Comparison of ENCODE assay signal across 8 mouse cellular contexts in the genomic region with DNA sequence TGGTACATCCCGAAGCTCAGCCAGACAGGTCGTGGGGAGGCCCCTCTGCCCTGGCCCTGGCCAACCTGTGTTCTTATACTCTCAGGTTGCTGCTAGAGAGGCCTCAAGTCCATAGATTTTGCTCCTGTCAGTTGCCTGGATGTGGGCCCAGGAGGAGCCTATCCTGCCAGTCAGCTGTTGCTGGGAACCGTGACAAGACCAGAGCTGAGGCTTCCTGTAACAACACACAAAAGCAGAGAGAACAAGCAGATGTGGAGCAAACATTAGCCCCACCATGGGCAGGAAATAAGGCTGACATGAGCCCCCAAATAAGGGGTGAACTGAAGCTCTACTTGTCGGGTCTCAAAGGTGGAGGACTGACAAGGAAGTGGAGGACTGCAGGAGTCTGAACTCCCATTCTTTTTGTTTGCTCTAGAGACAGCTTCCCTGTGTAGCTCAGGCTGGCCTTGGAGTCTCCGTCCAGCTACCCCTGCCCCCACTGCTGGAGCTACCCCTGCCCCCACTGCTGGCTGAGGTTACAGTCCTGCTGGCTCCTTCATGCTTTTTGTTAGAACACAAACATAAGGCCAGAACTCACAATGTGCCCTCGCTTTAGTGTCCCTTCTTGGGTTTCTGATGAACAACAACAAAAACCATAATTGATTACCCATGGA. TPM values are rescaled to one million over a fixed set of nuclear protein-coding genes. Genes with fewer than 3 reads are reported as not detected.
A peak's percentile ranks its signal among the peaks of the same experiment; 100 is the strongest.
DNase-seq lines count a peak whose midpoint lies in the region; ATAC-seq and TF ChIP-seq lines count a peak whose summit lies in the region.

No protein-coding gene starts in this region.

- 59% methylated on average over 6 of the region's 6 CpGs for whole genome bisulfite sequencing in liver, embryonic 11.5 days

- peak; percentile 8 for DNase-seq in liver
- no peak for DNase-seq in liver, embryonic 11.5 days (ENCODE audit: low spot score)
- peak; percentile 40 for DNase-seq in brain, embryonic 14.5 days (ENCODE audit: low read depth)
- peak; percentile 75 to 80 for DNase-seq in heart, postnatal 10 days
- DNase-seq in lung, postnatal 10 days, result peak; percentile 67
- no peak for DNase-seq in urinary bladder, postnatal 10 days (ENCODE audit: low spot score)

- H3K4me2 ChIP-seq in liver, embryonic 11.5 days, result no peak overlapping the region

- H3K9ac ChIP-seq in liver, embryonic 11.5 days (ENCODE audit: low read depth, low read length), result no peak overlapping the region

- intact Hi-C loops in heart, postnatal 10 days (cut with DNase I), result loop anchor here (5.0 kb wide), 1 partner anchor 54 kb away; a partner anchor contains a TSS

- no peaks in the 10 kb centered on the region for H3K4me1 ChIP-seq in liver, embryonic 11.5 days (replicated peaks; ENCODE audit: control insufficient read depth, insufficient read depth, low read length)

- no peaks in the 10 kb centered on the region for H3K9me3 ChIP-seq in liver, embryonic 11.5 days (ENCODE audit: control insufficient read depth, low read length)

- no peaks in the 10 kb centered on the region for H3K27me3 ChIP-seq in liver, embryonic 11.5 days (replicated peaks; ENCODE audit: control insufficient read depth, insufficient read depth, low read length)

- H3K4me3 ChIP-seq in liver, embryonic 11.5 days (ENCODE audit: low read depth, low read length), result no peak overlapping the region

- no peak for TF ChIP-seq POLR2A in brain, embryonic 14.5 days (IDR thresholded peaks at IDR 0.05; ENCODE audit: borderline replicate concordance, extremely low read depth, insufficient read depth, insufficient read length, poor library complexity, severe bottlenecking)

- no peak overlapping the region for H3K27ac ChIP-seq in liver, embryonic 11.5 days (ENCODE audit: low read depth, low read length)

- ATAC-seq in liver, embryonic 11.5 days (replicated peaks; ENCODE audit: low FRiP score), result no peak
- no peak for ATAC-seq in megakaryocyte-erythroid progenitor cell, adult 5-6 weeks (replicated peaks; ENCODE audit: low FRiP score, low TSS enrichment, poor library complexity, severe bottlenecking)
- ATAC-seq in frontal cortex, adult (ENCODE audit: low TSS enrichment), result no peak

- TF ChIP-seq CTCF in brain, embryonic 14.5 days (IDR thresholded peaks at IDR 0.05; ENCODE audit: borderline replicate concordance, extremely low read depth, insufficient read depth, insufficient read length), result no peak

- no peaks in the 10 kb centered on the region for H3K36me3 ChIP-seq in liver, embryonic 11.5 days (ENCODE audit: control insufficient read depth, insufficient read depth, low read length)

RNA-seq across cellular contexts. Expression of a gene that starts 29.7 kb away (rescaled TPM):
- polyA plus RNA-seq in liver, embryonic 11.5 days (2014; fragmentation: Nextera tagmentation; extraction: Ambion mirVana), result not detected in 2 replicates
- 0.49 and 1.0 TPM in 2 replicates for polyA plus RNA-seq in brain, embryonic 14.5 days (2012; rRNA removed)
- total RNA-seq in heart, postnatal 10 days (2021), result under 1 TPM; 0.57 to 0.77 TPM
- total RNA-seq in megakaryocyte-erythroid progenitor cell, adult 5-6 weeks (2014; fragmentation: Nextera tagmentation), result not detected in 2 replicates
- not detected in 2 replicates for total RNA-seq in megakaryocyte-erythroid progenitor cell, adult 5-6 weeks (2017)

RNA-seq across cellular contexts. Expression of a gene that starts 53.2 kb away (rescaled TPM):
- 19.1 and 19.8 TPM in 2 replicates for polyA plus RNA-seq in liver, embryonic 11.5 days (2014; fragmentation: Nextera tagmentation; extraction: Ambion mirVana)
- 28.5 and 48.1 TPM in 2 replicates for polyA plus RNA-seq in brain, embryonic 14.5 days (2012; rRNA removed)
- 10 to 100 TPM; 44.1 to 44.8 TPM for total RNA-seq in heart, postnatal 10 days (2021)
- total RNA-seq in megakaryocyte-erythroid progenitor cell, adult 5-6 weeks (2014; fragmentation: Nextera tagmentation), result 53.5 and 60.2 TPM in 2 replicates
- 18.3 and 31.5 TPM in 2 replicates for total RNA-seq in megakaryocyte-erythroid progenitor cell, adult 5-6 weeks (2017)

Comparison
In these comparisons a context has a peak if more than half of its experiments do, and no peak if none do; other contexts are left out.
1. DNase-seq: peak in liver (single experiment), brain, embryonic 14.5 days (single experiment), heart, postnatal 10 days (2 of 2) and lung, postnatal 10 days (single experiment); none in liver, embryonic 11.5 days (single experiment) and urinary bladder, postnatal 10 days (single experiment).